Mouse (Mus musculus) thymus, postnatal 0 days (tissue): ENCODE data around the gene Fam129b. TPM values are rescaled to one million over a fixed set of nuclear protein-coding genes. Genes with fewer than 3 reads are reported as not detected.

Experiments used
- DNase-seq: peaks from one replicate; pipeline ENCODE4 v3.0.0-alpha.2; 2015; ENCODE audit warnings: low spot score
- polyA plus RNA-seq: library from polyadenylated mRNA; unstranded; fragments of >200 nt; fragmentation: Nextera tagmentation; extraction: Ambion mirVana; gene quantifications from 2 replicates; pipeline ENCODE4 v1.2.1, GENCODE M21; 2015

Fam129b gene
- polyA plus RNA-seq, 1 experiment from 2014 or later = 10.9 TPM

GRCm38 (mm10) chr2:32859622-32860012, 16.3 kb upstream of the Fam129b start:
- no peak for DNase-seq

DNA sequence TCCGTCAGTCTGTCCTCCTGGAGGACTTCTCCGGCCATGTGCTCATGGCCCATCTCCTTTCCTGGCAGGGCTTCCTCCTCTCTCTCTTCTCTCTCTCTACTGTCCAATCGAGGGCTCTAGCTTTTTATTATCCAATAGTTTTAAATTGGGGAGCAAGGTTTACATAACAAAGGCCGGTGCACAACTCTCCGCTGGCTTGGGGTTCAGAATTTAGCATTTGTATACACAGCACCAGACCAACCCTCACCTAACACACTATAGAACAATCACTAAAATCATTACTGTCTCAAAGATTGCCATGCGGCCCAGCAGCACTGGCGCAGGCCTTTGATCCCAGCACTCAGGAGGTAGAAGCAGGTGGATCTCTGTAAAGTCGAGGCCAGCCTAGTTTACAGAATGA, 15.1 kb upstream of the Fam129b start:
- DNase-seq = no peak

DNA sequence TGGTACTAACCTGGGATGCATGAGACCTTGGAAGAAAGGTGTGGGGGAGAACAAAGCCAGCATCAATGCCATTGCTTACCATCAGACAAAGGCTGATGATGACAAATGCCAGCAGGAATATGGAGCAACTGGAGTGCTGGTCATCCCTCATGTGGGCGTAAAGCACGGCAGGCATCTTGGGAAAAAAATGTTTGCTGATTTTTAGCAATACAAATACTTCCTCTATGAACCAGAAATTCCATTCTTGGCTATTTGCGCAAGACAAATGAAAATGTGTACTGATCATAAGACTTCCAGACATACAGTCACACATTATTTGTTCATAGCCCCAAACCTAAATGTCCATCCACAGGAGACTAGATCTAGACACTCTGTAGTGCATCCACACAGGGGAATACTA, 12.6 kb upstream of the Fam129b start:
- no peak for DNase-seq

- DNase-seq = peak; percentile 31
These were observed 11.2 kb upstream of the Fam129b start for GRCm38 (mm10) chr2:32864755-32865154.

DNA sequence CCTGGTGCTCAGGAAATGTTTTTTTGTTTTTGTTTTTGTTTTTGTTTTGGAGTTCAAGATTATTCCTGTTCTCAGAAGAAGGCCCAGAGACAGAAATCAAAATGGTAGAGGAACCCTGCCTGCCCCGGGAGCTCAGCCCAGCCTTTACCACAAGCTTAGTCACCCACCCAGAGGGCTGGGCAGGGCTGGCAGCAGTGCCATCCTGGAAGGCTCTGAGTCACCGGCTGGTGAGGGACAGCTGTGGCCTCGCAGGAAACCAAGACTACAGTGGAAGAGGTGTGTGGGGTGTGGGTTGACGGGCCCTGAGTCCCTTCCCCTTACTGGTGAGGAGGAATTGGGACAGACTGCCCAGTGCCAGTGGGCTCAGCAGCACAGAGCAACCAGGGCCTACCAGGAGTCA, 8.6 kb upstream of the Fam129b start:
- no peak for DNase-seq

DNA sequence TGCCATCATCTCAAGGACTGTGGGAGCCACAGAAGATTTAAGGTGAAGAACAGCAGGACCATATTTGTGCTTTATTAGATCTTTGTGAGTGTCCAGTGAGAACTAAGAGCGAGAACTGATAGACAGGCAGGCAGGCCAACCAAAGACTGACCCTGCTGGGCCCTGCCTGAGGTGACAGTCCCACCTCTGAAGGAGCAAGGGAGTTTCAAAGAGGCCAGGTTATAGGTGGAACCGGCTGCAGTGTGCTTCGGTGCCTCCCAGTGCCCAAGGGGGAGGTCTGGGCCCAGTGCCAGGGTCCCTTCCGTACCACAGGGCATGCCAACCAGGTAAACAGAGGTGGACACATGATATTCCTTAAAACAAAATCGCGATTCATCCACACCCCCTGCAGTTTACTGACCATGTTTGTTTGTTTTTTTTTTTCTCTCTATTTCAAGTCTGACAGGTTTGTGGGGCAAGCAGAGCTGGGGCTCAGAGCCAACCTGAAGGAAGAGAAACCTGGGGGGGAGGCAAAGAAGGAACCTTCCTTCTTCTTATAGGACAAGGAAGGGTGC, 6.1 kb upstream of the Fam129b start:
- no peak for DNase-seq

- no peak for DNase-seq
These were observed 5.4 kb upstream of the Fam129b start for GRCm38 (mm10) chr2:32870275-32871100.

GRCm38 (mm10) chr2:32874070-32874469, 1.8 kb upstream of the Fam129b start:
- DNase-seq = no peak

GRCm38 (mm10) chr2:32874951-32875674, 801 bp upstream of the Fam129b start:
- no peak for DNase-seq

DNA sequence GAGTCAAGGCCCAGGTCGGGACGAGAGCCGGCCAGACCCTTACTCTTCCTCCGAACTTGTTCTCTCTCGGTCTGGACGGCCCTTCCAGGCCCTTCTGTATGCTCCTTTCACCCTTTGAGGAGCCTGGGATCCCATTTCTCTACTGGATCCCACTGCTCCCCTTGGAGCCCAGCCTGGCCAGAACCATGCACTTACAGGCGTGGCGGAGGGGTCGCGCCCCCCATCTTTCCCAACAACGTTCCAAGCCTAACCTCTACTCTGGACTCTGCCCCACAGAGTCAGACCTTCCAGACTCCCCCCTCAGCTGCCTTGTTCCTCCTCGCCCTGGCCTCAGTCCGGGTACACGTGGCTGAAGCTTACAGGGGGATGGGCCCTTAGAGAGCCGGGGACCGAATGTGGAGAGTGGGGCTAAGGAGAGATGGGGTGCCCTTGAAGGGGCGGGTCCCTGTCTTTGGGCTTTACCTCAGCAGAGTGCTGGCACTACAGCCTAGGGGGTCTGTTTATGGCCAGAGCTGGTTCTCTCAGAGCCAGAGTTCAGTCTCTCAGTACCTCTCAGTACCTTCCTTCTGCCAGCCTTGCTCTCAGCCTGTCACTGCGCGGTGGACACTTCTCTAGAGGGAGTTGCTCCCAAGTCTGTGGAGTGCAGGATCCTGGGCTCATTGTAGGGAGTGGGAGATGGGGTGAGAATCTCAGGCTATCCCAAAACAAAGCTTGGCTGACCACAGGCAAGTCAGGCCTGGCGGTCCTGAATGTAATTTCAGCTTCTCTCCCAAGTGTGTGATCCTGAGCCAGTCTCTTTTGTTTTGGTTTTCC, 782 bp downstream of the Fam129b start:
- no peak for DNase-seq

GRCm38 (mm10) chr2:32877303-32877702, 1.4 kb downstream of the Fam129b start:
- no peak for DNase-seq

- no peak for DNase-seq
These were observed 2.0 kb downstream of the Fam129b start for GRCm38 (mm10) chr2:32877761-32878393.

DNA sequence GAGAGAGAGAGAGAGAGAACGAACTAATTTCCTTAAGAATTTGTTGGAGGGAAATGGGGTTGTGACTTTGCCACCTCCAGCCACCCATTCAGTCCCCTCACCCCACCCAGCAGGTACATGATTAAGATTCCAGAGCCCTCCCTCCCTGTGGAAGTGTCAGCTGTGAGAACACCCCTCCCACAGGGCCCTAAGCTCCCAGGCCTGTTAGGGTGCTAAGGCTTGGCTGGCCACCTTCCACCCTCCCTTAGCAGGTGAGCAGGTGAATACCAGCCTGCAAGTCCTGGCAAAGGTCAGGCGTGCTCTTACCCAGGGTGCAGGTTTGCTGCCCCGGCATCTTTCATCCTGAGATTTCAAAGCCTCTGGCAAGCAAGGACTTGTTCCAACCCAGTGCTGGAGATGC, 2.5 kb downstream of the Fam129b start:
- DNase-seq = no peak

GRCm38 (mm10) chr2:32879593-32879992, 3.7 kb downstream of the Fam129b start:
- DNase-seq = no peak

DNA sequence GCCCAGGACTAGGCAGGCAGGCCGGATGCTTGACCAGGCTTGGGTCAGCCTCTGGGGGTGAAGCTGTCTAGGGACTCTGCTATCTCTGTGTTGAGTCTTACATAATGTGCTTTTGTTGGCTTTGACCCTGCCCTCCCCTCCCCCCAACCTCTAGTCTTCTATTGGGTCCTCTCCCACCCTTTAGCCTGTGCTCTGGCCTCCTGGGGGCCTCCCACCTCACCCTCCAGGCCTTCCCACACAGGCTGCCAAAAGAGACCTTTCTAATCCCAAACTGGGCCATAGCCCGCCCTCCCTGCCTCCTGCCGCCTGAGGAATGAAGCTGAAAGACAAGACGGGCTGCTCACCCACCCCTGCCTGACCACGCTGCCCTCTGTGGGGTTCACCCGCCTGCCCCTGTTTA, 5.1 kb downstream of the Fam129b start:
- DNase-seq = no peak

DNA sequence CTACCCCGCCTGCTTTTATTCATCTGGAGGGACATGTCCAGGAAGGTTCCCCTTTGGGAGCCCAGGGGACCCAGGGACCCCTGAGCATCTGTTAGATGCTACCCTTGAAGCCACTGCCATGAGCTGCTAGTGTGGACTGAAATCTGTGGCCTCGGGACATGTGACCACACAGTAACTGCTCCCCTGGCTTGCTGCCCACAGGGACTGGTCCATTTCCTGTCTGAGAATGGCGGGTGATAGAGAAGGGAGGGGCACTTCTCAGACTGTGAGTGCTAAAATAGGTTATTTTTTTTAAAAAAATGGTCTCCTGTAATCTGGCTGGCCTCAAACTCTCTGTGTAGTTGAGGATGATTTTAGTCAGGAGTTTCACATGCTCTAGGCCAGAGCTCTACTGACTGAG, 5.8 kb downstream of the Fam129b start:
- no peak for DNase-seq

DNA sequence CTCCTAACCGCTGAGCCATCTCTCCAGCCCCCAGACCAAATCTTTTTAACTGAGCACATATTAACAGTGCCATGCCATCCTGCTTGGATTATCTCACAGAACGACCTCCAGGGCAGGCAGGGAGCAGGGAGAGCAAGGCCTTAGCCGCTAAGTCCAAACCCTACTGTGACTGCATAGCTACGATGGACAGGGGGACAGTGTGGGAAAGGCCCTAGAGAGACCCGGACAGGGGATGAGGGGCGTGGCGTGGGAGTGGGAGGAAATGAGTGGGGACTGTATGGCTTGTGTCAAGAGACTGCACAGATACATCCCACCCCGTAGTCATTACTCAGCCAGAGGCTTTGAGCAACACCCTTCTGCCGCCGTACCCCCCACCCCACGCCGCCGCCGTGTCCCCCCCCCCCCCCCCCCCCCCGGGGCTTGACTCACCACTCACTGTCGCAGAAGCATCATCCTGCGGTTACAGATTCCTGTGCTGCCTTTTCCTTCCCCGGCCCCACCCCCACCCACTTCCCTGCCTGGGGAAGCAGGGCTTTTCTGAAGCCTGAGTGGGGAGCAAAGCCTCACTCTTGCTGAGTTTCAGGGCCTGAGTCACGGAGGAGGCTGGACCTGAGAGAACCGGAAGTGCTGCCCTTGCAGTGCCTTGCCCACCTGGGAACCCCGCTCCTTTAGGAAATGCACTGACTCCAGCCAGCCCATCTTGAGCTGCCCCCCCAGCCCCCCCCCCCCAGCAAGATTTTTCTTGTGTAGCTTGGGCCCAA, 6.5 kb downstream of the Fam129b start:
- peak; percentile 26 for DNase-seq

DNA sequence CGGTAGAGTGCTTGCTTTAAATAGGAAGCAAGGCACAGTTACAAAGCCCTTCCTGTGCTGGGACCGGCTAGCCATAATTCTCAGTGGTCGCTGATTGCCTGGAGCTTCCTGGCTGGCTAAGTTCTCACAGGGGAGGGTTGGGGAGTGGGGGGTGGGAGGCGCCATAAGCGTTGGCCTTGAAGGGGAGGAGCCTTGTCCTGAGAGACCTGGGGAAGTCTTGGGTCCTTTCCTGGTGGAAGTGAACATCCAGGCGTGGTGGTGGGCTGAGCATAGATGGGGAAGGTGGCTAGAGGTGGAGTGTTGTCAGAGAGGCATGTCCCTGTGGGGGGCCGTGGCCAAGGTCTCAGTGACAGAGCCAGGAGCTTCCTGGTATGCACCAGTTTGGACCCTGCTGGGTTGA, 8.8 kb downstream of the Fam129b start:
- DNase-seq = no peak

DNA sequence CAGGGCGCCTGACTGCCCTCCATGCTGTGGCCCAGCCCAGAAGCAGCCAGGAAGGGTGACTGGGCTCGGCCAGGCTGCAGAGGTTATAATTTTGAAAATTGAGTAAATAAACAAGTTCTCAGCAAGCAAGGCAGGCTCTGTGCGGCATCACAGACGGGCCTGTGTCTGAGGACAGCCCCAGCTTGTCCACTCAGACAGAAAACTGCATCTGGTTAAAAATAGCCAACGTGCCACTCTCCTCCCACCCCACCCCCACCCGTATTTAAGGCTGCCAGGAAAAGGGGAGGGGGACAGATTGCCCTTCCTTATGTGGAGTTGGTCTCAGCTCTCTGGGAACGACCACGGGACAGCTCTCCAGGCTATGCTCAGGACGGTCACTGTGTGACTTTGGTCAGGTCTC, 12.1 kb downstream of the Fam129b start:
- DNase-seq = no peak

GRCm38 (mm10) chr2:32888551-32888950, 12.6 kb downstream of the Fam129b start:
- no peak for DNase-seq
